8 mouse cellular contexts compared by ENCODE assay signal in genomic region chr8:115160407-115160806, GRCm38 (mm10).
DNase-seq lines count a peak whose midpoint lies in the region; ATAC-seq and TF ChIP-seq lines count a peak whose summit lies in the region.

No protein-coding gene starts in this region.

- H3K27ac ChIP-seq in liver, adult 2 months (replicated peaks; ENCODE audit: insufficient read depth, low read depth, low read length): peak overlapping the region; percentile 67
- H3K27ac ChIP-seq in forebrain, embryonic 15.5 days (replicated peaks): no peak overlapping the region
- no peak overlapping the region for H3K27ac ChIP-seq in intestine, postnatal 0 days (ENCODE audit: low read depth, low read length)
- H3K27ac ChIP-seq in neural tube, embryonic 13.5 days (replicated peaks): no peak overlapping the region

- no peak for DNase-seq in liver, adult 2 months (ENCODE audit: extremely low read depth, low read depth, low spot score)
- DNase-seq in liver: no peak
- no peak for DNase-seq in ovary, postnatal 36 days (ENCODE audit: low spot score)
- DNase-seq in layer of hippocampus, adult 18-20 months (ENCODE audit: low spot score in 2 of 2): no peak
- no peak for DNase-seq in embryo, embryonic 10 days (ENCODE audit: low spot score)

- no peak for ATAC-seq in forebrain, embryonic 15.5 days (replicated peaks)
- ATAC-seq in intestine, postnatal 0 days: no peak
- no peak for ATAC-seq in neural tube, embryonic 13.5 days (ENCODE audit: low read depth)

- H3K79me2 ChIP-seq in liver, adult 2 months (ENCODE audit: control insufficient read depth, insufficient read depth, low read length): no peaks in the 10 kb centered on the region

- 81% methylated on average over 5 of the region's 5 CpGs for WGBS in liver, adult 2 months
- 81% methylated on average over 5 of the region's 5 CpGs for WGBS in forebrain, embryonic 15.5 days
- WGBS in intestine, postnatal 0 days: 87% methylated on average over 5 of the region's 5 CpGs
- WGBS in neural tube, embryonic 13.5 days: 77% methylated on average over 5 of the region's 5 CpGs

- no peaks in the 10 kb centered on the region for H3K27me3 ChIP-seq in liver, adult 2 months (ENCODE audit: control insufficient read depth, insufficient read depth, low read length)
- H3K27me3 ChIP-seq in forebrain, embryonic 15.5 days: peaks cover 57% of the 10 kb centered on the region
- H3K27me3 ChIP-seq in intestine, postnatal 0 days (replicated peaks; ENCODE audit: control insufficient read depth, insufficient read depth, low read length): 0 out of 2 replicates have a peak, but pooled peaks cover 4% of the 10 kb centered on the region
- peaks cover 20% of the 10 kb centered on the region for H3K27me3 ChIP-seq in neural tube, embryonic 13.5 days

- no peaks in the 10 kb centered on the region for H3K9me3 ChIP-seq in forebrain, embryonic 15.5 days
- H3K9me3 ChIP-seq in intestine, postnatal 0 days (ENCODE audit: control insufficient read depth): no peaks in the 10 kb centered on the region
- no peaks in the 10 kb centered on the region for H3K9me3 ChIP-seq in neural tube, embryonic 13.5 days

- peak overlapping the region; percentile 46 for H3K4me2 ChIP-seq in forebrain, embryonic 15.5 days (replicated peaks)
- H3K4me2 ChIP-seq in intestine, postnatal 0 days (replicated peaks; ENCODE audit: low read depth): peak overlapping the region; percentile 74
- H3K4me2 ChIP-seq in neural tube, embryonic 13.5 days: peak overlapping the region; percentile 56

- TF ChIP-seq POLR2A in liver, adult 2 months (IDR thresholded peaks at IDR 0.05; ENCODE audit: extremely low read depth, insufficient read depth, low read length): no peak

- H3K4me1 ChIP-seq in liver, adult 2 months (ENCODE audit: control insufficient read depth, insufficient read depth, low read length): no peaks in the 10 kb centered on the region
- H3K4me1 ChIP-seq in forebrain, embryonic 15.5 days: peaks cover 34% of the 10 kb centered on the region
- H3K4me1 ChIP-seq in intestine, postnatal 0 days (replicated peaks; ENCODE audit: control insufficient read depth, insufficient read depth, low read length): no peaks in the 10 kb centered on the region
- H3K4me1 ChIP-seq in neural tube, embryonic 13.5 days (replicated peaks): peaks cover 39% of the 10 kb centered on the region

- no peaks in the 10 kb centered on the region for H3K36me3 ChIP-seq in liver, adult 2 months (ENCODE audit: control insufficient read depth, insufficient read depth, low read length)
- H3K36me3 ChIP-seq in forebrain, embryonic 15.5 days: no peaks in the 10 kb centered on the region
- H3K36me3 ChIP-seq in intestine, postnatal 0 days (ENCODE audit: control insufficient read depth, insufficient read depth): no peaks in the 10 kb centered on the region
- no peaks in the 10 kb centered on the region for H3K36me3 ChIP-seq in neural tube, embryonic 13.5 days

- no peak overlapping the region for H3K4me3 ChIP-seq in liver, adult 2 months (ENCODE audit: insufficient read depth, low read depth, low read length)
- no peak overlapping the region; the same call in 1 of the 2 replicates for H3K4me3 ChIP-seq in forebrain, embryonic 15.5 days
- H3K4me3 ChIP-seq in intestine, postnatal 0 days (ENCODE audit: low read depth, low read length): peak overlapping the region; percentile 43
- peak overlapping the region; percentile 29; the same call in 1 of the 2 replicates for H3K4me3 ChIP-seq in neural tube, embryonic 13.5 days

- H3K9ac ChIP-seq in liver, adult 2 months (ENCODE audit: low read depth, low read length): no peak overlapping the region
- H3K9ac ChIP-seq in forebrain, embryonic 15.5 days (replicated peaks): no peak overlapping the region
- H3K9ac ChIP-seq in intestine, postnatal 0 days (ENCODE audit: low read depth, low read length): no peak overlapping the region
- H3K9ac ChIP-seq in neural tube, embryonic 13.5 days: peak overlapping the region; percentile 34; the same call in 1 of the 2 replicates

- no peak for TF ChIP-seq CTCF in liver, adult 2 months (IDR thresholded peaks at IDR 0.05; ENCODE audit: low read depth, low read length)
- no peak for TF ChIP-seq CTCF in intestine, postnatal 0 days (IDR thresholded peaks at IDR 0.05; ENCODE audit: low read depth)

Comparison
In these comparisons a context has a peak if more than half of its experiments do, and no peak if none do; other contexts are left out.
1. H3K4me3 ChIP-seq: peak in intestine, postnatal 0 days (single experiment) and neural tube, embryonic 13.5 days (single experiment); none in liver, adult 2 months (single experiment) and forebrain, embryonic 15.5 days (single experiment).
2. Peak in every context shown above with its lines, with median percentiles within 50 percentile points of each other: H3K4me2 ChIP-seq.